Mouse (Mus musculus) stomach, embryonic 14.5 days (tissue): ENCODE results near the gene Slc15a1. TPM values are rescaled to one million over a fixed set of nuclear protein-coding genes. Genes with fewer than 3 reads are reported as not detected.

Source experiments
- ATAC-seq: fragments of 200-750 bp; cut with Nextera tagmentation; 2 replicates; pipeline ENCODE4 v1.8.0; 2017; ENCODE audit warnings: low read depth, moderate TSS enrichment; ENCODE audit not compliant: insufficient number of reproducible peaks, insufficient read depth, low FRiP score
- H3K27ac ChIP-seq: fragments of 300-500 bp; sonication (generic); 2 replicates; pipeline ENCODE4 v1.5.1; 2014; ENCODE audit warnings: mild to moderate bottlenecking, low read length, moderate library complexity, mixed read lengths
- H3K27me3 ChIP-seq: fragments of 300-500 bp; sonication (generic); 2 replicates; pipeline ENCODE4 v1.6.1; 2014; ENCODE audit warnings: low read length, control low read depth, mixed read lengths; ENCODE audit not compliant: control insufficient read depth, insufficient read depth
- H3K36me3 ChIP-seq: fragments of 300-500 bp; sonication (generic); 2 replicates; pipeline ENCODE4 v1.6.1; 2014; ENCODE audit warnings: mild to moderate bottlenecking, control low read depth, low read length, moderate library complexity, mixed read lengths; ENCODE audit not compliant: control insufficient read depth, insufficient read depth
- H3K4me1 ChIP-seq: fragments of 300-500 bp; sonication (generic); 2 replicates; pipeline ENCODE4 v1.6.1; 2014; ENCODE audit warnings: low read length, control low read depth, mixed read lengths; ENCODE audit not compliant: control insufficient read depth, insufficient read depth
- H3K4me2 ChIP-seq: fragments of 300-500 bp; sonication (generic); replicated peaks from 2 replicates; pipeline ENCODE4 v1.6.1; 2014; ENCODE audit warnings: low read depth, low read length, control low read depth
- H3K4me3 ChIP-seq: fragments of 300-500 bp; sonication (generic); 2 replicates; pipeline ENCODE4 v1.5.1; 2014; ENCODE audit warnings: low read depth, low read length, control low read depth
- H3K9ac ChIP-seq: fragments of 300-500 bp; sonication (generic); replicated peaks from 2 replicates; pipeline ENCODE4 v1.6.1; 2014; ENCODE audit warnings: low read depth, mild to moderate bottlenecking, control low read depth, low read length, moderate library complexity, mixed read lengths
- H3K9me3 ChIP-seq: fragments of 300-500 bp; sonication (generic); 2 replicates; pipeline ENCODE4 v1.6.1; 2016; ENCODE audit warnings: low read depth, low read length, control low read depth; ENCODE audit not compliant: control insufficient read depth
- WGBS: fragments of 180-500 bp; shearing (Covaris S2); extraction: QIAGEN DNeasy Blood & Tissue Kit; methylation state at CpG from one replicate; pipeline ENCODE4 v1.1.7; 2014; 5-methylcytosine and 5-hydroxymethylcytosine counted together
- polyA plus RNA-seq: library from polyadenylated mRNA; unstranded; fragments of >200 nt; fragmentation: Nextera tagmentation; extraction: Ambion mirVana; gene quantifications from 2 replicates; pipeline ENCODE4 v1.2.1, GENCODE M21; 2014

Slc15a1 gene
- polyA plus RNA-seq, 1 experiment from 2014 or later = not detected

DNA sequence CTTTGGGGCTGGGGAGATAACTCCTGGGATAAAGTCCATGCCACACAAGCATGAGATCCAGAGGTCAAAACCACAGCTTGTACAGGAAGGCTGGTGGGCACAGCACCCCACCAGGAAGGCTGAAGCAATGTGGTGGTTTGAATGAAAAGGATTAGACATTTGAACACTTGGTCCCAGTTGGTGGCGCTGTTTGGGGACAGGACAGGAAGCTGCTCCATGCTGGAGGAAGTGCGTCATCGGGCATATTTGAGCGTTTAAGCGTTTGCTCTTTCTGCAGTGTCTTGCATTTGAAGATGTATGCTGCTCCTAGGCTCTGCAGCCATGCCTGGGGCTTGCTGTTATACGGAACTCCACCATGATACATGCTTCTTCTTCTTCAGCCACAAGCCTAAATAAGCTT is 64.2 kb downstream of the Slc15a1 start:
- H3K9ac ChIP-seq = no peak overlapping the region
- no peaks in the 10 kb centered on the region for H3K4me1 ChIP-seq
- no peak overlapping the region for H3K27ac ChIP-seq
- no peaks in the 10 kb centered on the region for H3K27me3 ChIP-seq
- H3K36me3 ChIP-seq = no peaks in the 10 kb centered on the region
- H3K4me2 ChIP-seq = no peak overlapping the region
- no peaks in the 10 kb centered on the region for H3K9me3 ChIP-seq
- H3K4me3 ChIP-seq = no peak overlapping the region
- 87% methylated on average over 6 of the region's 6 CpGs for WGBS
- no peak for ATAC-seq

DNA sequence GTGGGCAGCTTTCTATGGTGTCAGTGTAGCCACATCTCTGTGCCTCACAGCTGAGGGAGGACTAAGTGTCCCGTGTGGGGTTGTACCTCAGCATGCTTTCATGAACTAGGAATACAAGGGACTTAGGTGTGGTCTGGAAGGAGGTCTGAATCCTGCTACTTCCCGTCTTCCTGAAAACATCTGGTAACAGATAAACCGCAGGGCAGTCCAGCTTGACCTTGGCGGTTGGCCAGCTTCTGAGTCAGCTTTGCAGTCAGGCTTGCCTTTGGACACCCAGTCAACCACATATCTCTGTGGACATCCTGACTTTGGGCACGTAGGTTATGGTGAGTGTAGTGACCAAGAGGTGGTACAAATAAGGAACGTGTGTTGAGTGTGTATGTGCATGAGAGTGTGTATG is 68.0 kb downstream of the Slc15a1 start:
- no peak overlapping the region for H3K9ac ChIP-seq
- no peak overlapping the region for H3K4me2 ChIP-seq
- no peaks in the 10 kb centered on the region for H3K9me3 ChIP-seq
- H3K36me3 ChIP-seq = no peaks in the 10 kb centered on the region
- WGBS = 65% methylated on average over 6 of the region's 6 CpGs
- H3K27ac ChIP-seq = no peak overlapping the region
- no peaks in the 10 kb centered on the region for H3K4me1 ChIP-seq
- no peaks in the 10 kb centered on the region for H3K27me3 ChIP-seq
- ATAC-seq = no peak
- H3K4me3 ChIP-seq = no peak overlapping the region

- no peaks in the 10 kb centered on the region for H3K36me3 ChIP-seq
- H3K27me3 ChIP-seq = no peaks in the 10 kb centered on the region
- H3K9ac ChIP-seq = no peak overlapping the region
- no peak overlapping the region for H3K27ac ChIP-seq
- ATAC-seq = no peak
- no peak overlapping the region for H3K4me3 ChIP-seq
- no peaks in the 10 kb centered on the region for H3K4me1 ChIP-seq
- no peaks in the 10 kb centered on the region for H3K9me3 ChIP-seq
- no peak overlapping the region for H3K4me2 ChIP-seq
- 86% methylated on average over 3 of the region's 3 CpGs for WGBS
Measured at GRCm38 (mm10) chr14:121436455-121436854, 68.6 kb downstream of the Slc15a1 start.

DNA sequence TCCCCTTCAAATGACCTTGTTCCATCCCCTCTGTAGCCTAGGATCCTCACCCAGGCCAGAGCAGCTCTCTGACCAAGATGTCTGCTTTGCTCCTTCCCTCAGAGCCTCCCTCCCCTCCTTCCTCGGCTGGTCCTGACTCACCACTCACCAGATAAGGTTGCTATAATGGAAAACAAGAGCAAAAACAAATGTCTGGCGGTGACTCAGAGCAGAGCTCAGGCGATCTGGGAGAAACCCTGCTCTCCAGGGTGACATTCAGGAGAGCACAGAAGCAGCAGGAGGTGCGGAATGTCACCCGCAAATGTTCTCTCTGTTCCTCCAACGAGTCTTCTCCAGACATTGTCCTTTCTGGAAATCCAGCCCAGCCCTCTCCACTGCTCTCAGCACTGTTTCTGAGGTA is 69.3 kb downstream of the Slc15a1 start:
- H3K27me3 ChIP-seq = no peaks in the 10 kb centered on the region
- H3K36me3 ChIP-seq = no peaks in the 10 kb centered on the region
- H3K9ac ChIP-seq = no peak overlapping the region
- ATAC-seq = peak; percentile 84
- no peak overlapping the region for H3K4me2 ChIP-seq
- H3K4me3 ChIP-seq = no peak overlapping the region
- no peaks in the 10 kb centered on the region for H3K9me3 ChIP-seq
- H3K4me1 ChIP-seq = no peaks in the 10 kb centered on the region
- H3K27ac ChIP-seq = no peak overlapping the region
- WGBS = 36% methylated on average over 6 of the region's 6 CpGs

DNA sequence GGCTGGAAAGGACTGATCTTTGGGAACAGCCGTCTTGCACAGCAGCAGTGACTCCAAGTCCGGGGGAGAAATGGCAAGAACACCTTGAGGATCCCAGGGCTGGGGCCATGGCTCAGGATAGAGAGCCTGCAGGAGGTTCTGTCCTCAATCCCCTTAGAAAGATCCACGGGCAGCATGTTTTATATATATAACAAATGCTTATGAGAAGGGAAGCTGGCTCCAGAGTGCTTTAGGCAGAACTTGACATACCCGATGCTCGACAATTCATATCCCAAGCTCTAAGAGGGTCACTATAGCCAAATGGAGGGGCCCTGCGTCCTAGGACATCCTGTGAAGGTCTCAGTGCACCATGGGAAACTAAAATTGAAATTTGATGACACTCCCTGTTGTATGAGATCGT is 73.8 kb downstream of the Slc15a1 start:
- Histone ChIP-seq H3K9me3 (no peaks in the 10 kb centered on the region), H3K4me2 (no peak overlapping the region), H3K4me3 (no peak overlapping the region), H3K4me1 (no peaks in the 10 kb centered on the region), H3K36me3 (no peaks in the 10 kb centered on the region), H3K27me3 (no peaks in the 10 kb centered on the region), H3K9ac (no peak overlapping the region), H3K27ac (no peak overlapping the region)
- 85% methylated on average over 7 of the region's 7 CpGs for whole genome bisulfite sequencing
- ATAC-seq = no peak

- WGBS = 80% methylated on average over 17 of the region's 17 CpGs
- H3K27ac ChIP-seq = no peak overlapping the region
- no peaks in the 10 kb centered on the region for H3K36me3 ChIP-seq
- H3K27me3 ChIP-seq = no peaks in the 10 kb centered on the region
- H3K9ac ChIP-seq = no peak overlapping the region
- no peak overlapping the region for H3K4me2 ChIP-seq
- no peaks in the 10 kb centered on the region for H3K9me3 ChIP-seq
- no peak for ATAC-seq
- H3K4me3 ChIP-seq = no peak overlapping the region
- H3K4me1 ChIP-seq = no peaks in the 10 kb centered on the region
Measured at GRCm38 (mm10) chr14:121429854-121430535, 75.1 kb downstream of the Slc15a1 start.

- no peaks in the 10 kb centered on the region for H3K36me3 ChIP-seq
- H3K27ac ChIP-seq = no peak overlapping the region
- no peaks in the 10 kb centered on the region for H3K4me1 ChIP-seq
- H3K4me2 ChIP-seq = no peak overlapping the region
- H3K4me3 ChIP-seq = no peak overlapping the region
- no peak overlapping the region for H3K9ac ChIP-seq
- no peaks in the 10 kb centered on the region for H3K9me3 ChIP-seq
- 85% methylated on average over 4 of the region's 4 CpGs for WGBS
- H3K27me3 ChIP-seq = no peaks in the 10 kb centered on the region
- no peak for ATAC-seq
Measured at GRCm38 (mm10) chr14:121428148-121428547, 76.9 kb downstream of the Slc15a1 start.

GRCm38 (mm10) chr14:121426743-121427142 is 78.3 kb downstream of the Slc15a1 start:
- Histone ChIP-seq H3K4me3 (no peak overlapping the region), H3K27me3 (no peaks in the 10 kb centered on the region), H3K9ac (no peak overlapping the region), H3K4me2 (no peak overlapping the region), H3K4me1 (no peaks in the 10 kb centered on the region), H3K36me3 (no peaks in the 10 kb centered on the region), H3K9me3 (no peaks in the 10 kb centered on the region), H3K27ac (no peak overlapping the region)
- no peak for ATAC-seq
